Mouse (Mus musculus): ENCODE data around the gene Isca2.

GRCm38 (mm10) chr12:84786091-84786490, 13.0 kb downstream of the Isca2 start:
- TF ChIP-seq CTCF (IDR thresholded peaks at IDR 0.05; ENCODE audit: low read depth, low read length) = no peak
- TF ChIP-seq POLR2A (IDR thresholded peaks at IDR 0.05; ENCODE audit: borderline replicate concordance, low read depth, low read length) = no peak

All from bone marrow macrophage, adult 2 months (primary cell).